Mouse (Mus musculus): ENCODE measurements around the gene Rapgef5. TPM values are rescaled to one million over a fixed set of nuclear protein-coding genes. Genes with fewer than 3 reads are reported as not detected.

Gene Rapgef5
- polyA plus RNA-seq, 1 experiment from 2014 or later, result 25.8 TPM

- Histone ChIP-seq H3K27me3 (ENCODE audit: control insufficient read depth, insufficient read depth, low read depth, low read length) (no peaks in the 10 kb centered on the region), H3K27ac (ENCODE audit: low read length) (no peak overlapping the region), H3K4me2 (ENCODE audit: low read depth, low read length) (no peak overlapping the region), H3K4me3 (ENCODE audit: low read length) (no peak overlapping the region), H3K36me3 (ENCODE audit: control insufficient read depth, insufficient read depth, low read length) (peaks cover 11% of the 10 kb centered on the region), H3K9me3 (ENCODE audit: control insufficient read depth, low read length) (no peaks in the 10 kb centered on the region), H3K9ac (ENCODE audit: low read length) (no peak overlapping the region), H3K4me1 (replicated peaks; ENCODE audit: control insufficient read depth, insufficient read depth, low read length) (no peaks in the 10 kb centered on the region)
- no peak for ATAC-seq (ENCODE audit: low read depth)
- 44% methylated on average over 6 of the region's 6 CpGs for WGBS
Observed at GRCm38 (mm10) chr12:117721748-117722150, 205.5 kb downstream of the Rapgef5 start.

- Histone ChIP-seq H3K9me3 (ENCODE audit: control insufficient read depth, low read length) (no peaks in the 10 kb centered on the region), H3K4me2 (ENCODE audit: low read depth, low read length) (no peak overlapping the region), H3K4me3 (ENCODE audit: low read length) (no peak overlapping the region), H3K27me3 (ENCODE audit: control insufficient read depth, insufficient read depth, low read depth, low read length) (no peaks in the 10 kb centered on the region), H3K27ac (ENCODE audit: low read length) (no peak overlapping the region), H3K4me1 (replicated peaks; ENCODE audit: control insufficient read depth, insufficient read depth, low read length) (no peaks in the 10 kb centered on the region), H3K9ac (ENCODE audit: low read length) (no peak overlapping the region), H3K36me3 (ENCODE audit: control insufficient read depth, insufficient read depth, low read length) (peaks cover 16% of the 10 kb centered on the region)
- 83% methylated on average over 4 of the region's 4 CpGs for WGBS
- no peak for ATAC-seq (ENCODE audit: low read depth)
Observed at GRCm38 (mm10) chr12:117725011-117725410, 208.7 kb downstream of the Rapgef5 start.

GRCm38 (mm10) chr12:117727481-117728177, 211.3 kb downstream of the Rapgef5 start:
- no peak overlapping the region for H3K4me3 ChIP-seq (ENCODE audit: low read length)
- H3K36me3 ChIP-seq (ENCODE audit: control insufficient read depth, insufficient read depth, low read length), result peaks cover 13% of the 10 kb centered on the region; the same call in 1 of the 2 replicates
- H3K9me3 ChIP-seq (ENCODE audit: control insufficient read depth, low read length), result no peaks in the 10 kb centered on the region
- no peak overlapping the region for H3K4me2 ChIP-seq (ENCODE audit: low read depth, low read length)
- no peaks in the 10 kb centered on the region for H3K4me1 ChIP-seq (replicated peaks; ENCODE audit: control insufficient read depth, insufficient read depth, low read length)
- ATAC-seq (ENCODE audit: low read depth), result no peak
- WGBS, result 82% methylated on average over 8 of the region's 8 CpGs
- H3K27ac ChIP-seq (ENCODE audit: low read length), result no peak overlapping the region
- H3K27me3 ChIP-seq (ENCODE audit: control insufficient read depth, insufficient read depth, low read depth, low read length), result no peaks in the 10 kb centered on the region
- no peak overlapping the region for H3K9ac ChIP-seq (ENCODE audit: low read length)

GRCm38 (mm10) chr12:117728178-117728611, 211.9 kb downstream of the Rapgef5 start:
- Histone ChIP-seq H3K4me3 (ENCODE audit: low read length) (no peak overlapping the region), H3K9me3 (ENCODE audit: control insufficient read depth, low read length) (no peaks in the 10 kb centered on the region), H3K4me1 (replicated peaks; ENCODE audit: control insufficient read depth, insufficient read depth, low read length) (no peaks in the 10 kb centered on the region), H3K9ac (ENCODE audit: low read length) (no peak overlapping the region), H3K4me2 (ENCODE audit: low read depth, low read length) (no peak overlapping the region), H3K27ac (ENCODE audit: low read length) (no peak overlapping the region), H3K36me3 (ENCODE audit: control insufficient read depth, insufficient read depth, low read length) (peaks cover 13% of the 10 kb centered on the region; the same call in 1 of the 2 replicates), H3K27me3 (ENCODE audit: control insufficient read depth, insufficient read depth, low read depth, low read length) (no peaks in the 10 kb centered on the region)
- ATAC-seq (ENCODE audit: low read depth), result no peak
- WGBS, result 39% methylated on average over 3 of the region's 3 CpGs

- Histone ChIP-seq H3K9ac (ENCODE audit: low read length) (no peak overlapping the region), H3K36me3 (ENCODE audit: control insufficient read depth, insufficient read depth, low read length) (peaks cover 5% of the 10 kb centered on the region; the same call in 1 of the 2 replicates), H3K4me2 (ENCODE audit: low read depth, low read length) (no peak overlapping the region), H3K27ac (ENCODE audit: low read length) (no peak overlapping the region), H3K9me3 (ENCODE audit: control insufficient read depth, low read length) (no peaks in the 10 kb centered on the region), H3K4me1 (replicated peaks; ENCODE audit: control insufficient read depth, insufficient read depth, low read length) (no peaks in the 10 kb centered on the region), H3K27me3 (ENCODE audit: control insufficient read depth, insufficient read depth, low read depth, low read length) (no peaks in the 10 kb centered on the region), H3K4me3 (ENCODE audit: low read length) (no peak overlapping the region)
- ATAC-seq (ENCODE audit: low read depth), result no peak
Observed at GRCm38 (mm10) chr12:117733611-117734010, 217.3 kb downstream of the Rapgef5 start.

GRCm38 (mm10) chr12:117736130-117736529, 219.9 kb downstream of the Rapgef5 start:
- no peaks in the 10 kb centered on the region for H3K9me3 ChIP-seq (ENCODE audit: control insufficient read depth, low read length)
- ATAC-seq (ENCODE audit: low read depth), result no peak
- 79% methylated on average over 3 of the region's 3 CpGs for WGBS
- H3K36me3 ChIP-seq (ENCODE audit: control insufficient read depth, insufficient read depth, low read length), result 0 out of 2 replicates have a peak, but pooled peaks cover 3% of the 10 kb centered on the region
- H3K4me2 ChIP-seq (ENCODE audit: low read depth, low read length), result no peak overlapping the region
- H3K4me1 ChIP-seq (replicated peaks; ENCODE audit: control insufficient read depth, insufficient read depth, low read length), result no peaks in the 10 kb centered on the region
- H3K4me3 ChIP-seq (ENCODE audit: low read length), result no peak overlapping the region
- no peak overlapping the region for H3K9ac ChIP-seq (ENCODE audit: low read length)
- no peak overlapping the region for H3K27ac ChIP-seq (ENCODE audit: low read length)
- H3K27me3 ChIP-seq (ENCODE audit: control insufficient read depth, insufficient read depth, low read depth, low read length), result no peaks in the 10 kb centered on the region

- no peaks in the 10 kb centered on the region for H3K4me1 ChIP-seq (replicated peaks; ENCODE audit: control insufficient read depth, insufficient read depth, low read length)
- no peak overlapping the region for H3K27ac ChIP-seq (ENCODE audit: low read length)
- 50% methylated on average over 2 of the region's 2 CpGs for WGBS
Observed at GRCm38 (mm10) chr12:117736928-117737327, 220.6 kb downstream of the Rapgef5 start.

GRCm38 (mm10) chr12:117737332-117738031, 221.2 kb downstream of the Rapgef5 start:
- Histone ChIP-seq H3K27ac (ENCODE audit: low read length) (no peak overlapping the region), H3K4me3 (ENCODE audit: low read length) (no peak overlapping the region), H3K4me2 (ENCODE audit: low read depth, low read length) (no peak overlapping the region), H3K27me3 (ENCODE audit: control insufficient read depth, insufficient read depth, low read depth, low read length) (no peaks in the 10 kb centered on the region), H3K36me3 (ENCODE audit: control insufficient read depth, insufficient read depth, low read length) (no peaks in the 10 kb centered on the region), H3K4me1 (replicated peaks; ENCODE audit: control insufficient read depth, insufficient read depth, low read length) (no peaks in the 10 kb centered on the region), H3K9me3 (ENCODE audit: control insufficient read depth, low read length) (no peaks in the 10 kb centered on the region), H3K9ac (ENCODE audit: low read length) (no peak overlapping the region)
- ATAC-seq (ENCODE audit: low read depth), result no peak
- WGBS, result 53% methylated on average over 11 of the region's 11 CpGs

More at GRCm38 (mm10) chr12:117736928-117737327, 220.6 kb downstream of the Rapgef5 start:
- ATAC-seq (ENCODE audit: low read depth), result 0 out of 2 replicates have a peak, but pooled peaks have one; percentile 34
- Histone ChIP-seq H3K4me3 (ENCODE audit: low read length) (no peak overlapping the region), H3K27me3 (ENCODE audit: control insufficient read depth, insufficient read depth, low read depth, low read length) (no peaks in the 10 kb centered on the region), H3K4me2 (ENCODE audit: low read depth, low read length) (no peak overlapping the region), H3K36me3 (ENCODE audit: control insufficient read depth, insufficient read depth, low read length) (no peaks in the 10 kb centered on the region), H3K9ac (ENCODE audit: low read length) (no peak overlapping the region), H3K9me3 (ENCODE audit: control insufficient read depth, low read length) (no peaks in the 10 kb centered on the region)

- Histone ChIP-seq H3K9me3 (ENCODE audit: control insufficient read depth, low read length) (no peaks in the 10 kb centered on the region), H3K4me3 (ENCODE audit: low read length) (no peak overlapping the region), H3K27ac (ENCODE audit: low read length) (no peak overlapping the region), H3K27me3 (ENCODE audit: control insufficient read depth, insufficient read depth, low read depth, low read length) (no peaks in the 10 kb centered on the region), H3K4me2 (ENCODE audit: low read depth, low read length) (no peak overlapping the region), H3K4me1 (replicated peaks; ENCODE audit: control insufficient read depth, insufficient read depth, low read length) (0 out of 2 replicates have a peak, but pooled peaks cover 6% of the 10 kb centered on the region), H3K36me3 (ENCODE audit: control insufficient read depth, insufficient read depth, low read length) (peaks cover 2% of the 10 kb centered on the region), H3K9ac (ENCODE audit: low read length) (no peak overlapping the region)
- WGBS, result 20% methylated on average over 1 of the region's 1 CpGs
- no peak for ATAC-seq (ENCODE audit: low read depth)
Observed at GRCm38 (mm10) chr12:117742487-117742886, 226.2 kb downstream of the Rapgef5 start.

All from lung, embryonic 16.5 days (tissue).